Mouse (Mus musculus) hindbrain, embryonic 10.5 days (tissue): ENCODE results near the gene Tcf15. TPM values are rescaled to one million over a fixed set of nuclear protein-coding genes. Genes with fewer than 3 reads are reported as not detected.

Source experiments
- DNase-seq: peaks from one replicate; pipeline ENCODE4 v3.0.0-alpha.2; 2017; ENCODE audit warnings: low spot score
- H3K27ac ChIP-seq: fragments of 300-500 bp; sonication (generic); 2 replicates; pipeline ENCODE4 v1.5.1; 2016; ENCODE audit warnings: mild to moderate bottlenecking, moderate library complexity
- H3K27me3 ChIP-seq: fragments of 300-500 bp; sonication (generic); 2 replicates; pipeline ENCODE4 v1.6.1; 2016; ENCODE audit warnings: mild to moderate bottlenecking; ENCODE audit not compliant: poor library complexity, insufficient read depth, severe bottlenecking
- H3K36me3 ChIP-seq: fragments of 300-500 bp; sonication (generic); 2 replicates; pipeline ENCODE4 v1.6.1; 2016; ENCODE audit warnings: mild to moderate bottlenecking, moderate library complexity
- H3K4me1 ChIP-seq: fragments of 300-500 bp; sonication (generic); replicated peaks from 2 replicates; pipeline ENCODE4 v1.6.1; 2016; ENCODE audit warnings: mild to moderate bottlenecking
- H3K4me3 ChIP-seq: fragments of 300-500 bp; sonication (generic); 2 replicates; pipeline ENCODE4 v1.5.1; 2016; ENCODE audit warnings: mild to moderate bottlenecking, moderate library complexity
- H3K9me3 ChIP-seq: fragments of 300-500 bp; sonication (generic); 2 replicates; pipeline ENCODE4 v1.6.1; 2016; ENCODE audit warnings: mild to moderate bottlenecking, moderate library complexity
- WGBS: fragments of 180-500 bp; shearing (Covaris S2); methylation state at CpG from one replicate; pipeline ENCODE4 v1.1.7; 2016; 5-methylcytosine and 5-hydroxymethylcytosine counted together
- polyA plus RNA-seq: library from polyadenylated mRNA; unstranded; fragments of >200 nt; fragmentation: Nextera tagmentation; extraction: Ambion mirVana; gene quantifications from 2 replicates; pipeline ENCODE4 v1.2.1, GENCODE M21; 2016

The Tcf15 gene
- polyA plus RNA-seq, 1 experiment from 2014 or later, result 7.6 TPM

- no peak overlapping the region for H3K4me3 ChIP-seq
- no peak for DNase-seq
- no peaks in the 10 kb centered on the region for H3K36me3 ChIP-seq
- H3K27ac ChIP-seq, result no peak overlapping the region
- no peaks in the 10 kb centered on the region for H3K9me3 ChIP-seq
- peaks cover 15% of the 10 kb centered on the region; the same call in 1 of the 2 replicates for H3K27me3 ChIP-seq
- peaks cover 26% of the 10 kb centered on the region for H3K4me1 ChIP-seq
- WGBS, result 43% methylated on average over 3 of the region's 3 CpGs
Observed at GRCm38 (mm10) chr2:152153361-152153760, 10.0 kb downstream of the Tcf15 start.

- peak overlapping the region; percentile 57 for H3K27ac ChIP-seq
- H3K27me3 ChIP-seq, result peaks cover 3% of the 10 kb centered on the region; the same call in 1 of the 2 replicates
- WGBS, result 56% methylated on average over 7 of the region's 7 CpGs
- no peaks in the 10 kb centered on the region for H3K36me3 ChIP-seq
- no peak for DNase-seq
- no peak overlapping the region for H3K4me3 ChIP-seq
- peaks cover 14% of the 10 kb centered on the region for H3K4me1 ChIP-seq
- 0 out of 2 replicates have a peak, but pooled peaks cover 7% of the 10 kb centered on the region for H3K9me3 ChIP-seq
Observed at GRCm38 (mm10) chr2:152155414-152156208, 12.2 kb downstream of the Tcf15 start.

- no peak for DNase-seq
- H3K9me3 ChIP-seq, result 0 out of 2 replicates have a peak, but pooled peaks cover 7% of the 10 kb centered on the region
- H3K4me3 ChIP-seq, result no peak overlapping the region
- WGBS, result 88% methylated on average over 6 of the region's 6 CpGs
- H3K27me3 ChIP-seq, result no peaks in the 10 kb centered on the region
- peaks cover 14% of the 10 kb centered on the region for H3K4me1 ChIP-seq
- H3K36me3 ChIP-seq, result no peaks in the 10 kb centered on the region
- no peak overlapping the region for H3K27ac ChIP-seq
Observed at GRCm38 (mm10) chr2:152156471-152156870, 13.1 kb downstream of the Tcf15 start.

GRCm38 (mm10) chr2:152159487-152159886 lies 16.1 kb downstream of the Tcf15 start:
- H3K4me1 ChIP-seq, result peaks cover 8% of the 10 kb centered on the region
- no peaks in the 10 kb centered on the region for H3K36me3 ChIP-seq
- H3K9me3 ChIP-seq, result 0 out of 2 replicates have a peak, but pooled peaks cover 7% of the 10 kb centered on the region
- H3K27me3 ChIP-seq, result no peaks in the 10 kb centered on the region
- WGBS, result 89% methylated on average over 1 of the region's 1 CpGs
- no peak overlapping the region for H3K4me3 ChIP-seq
- no peak for DNase-seq
- H3K27ac ChIP-seq, result no peak overlapping the region

GRCm38 (mm10) chr2:152166257-152166656 lies 22.9 kb downstream of the Tcf15 start:
- Histone ChIP-seq H3K36me3 (no peaks in the 10 kb centered on the region), H3K27ac (no peak overlapping the region), H3K4me3 (no peak overlapping the region), H3K27me3 (no peaks in the 10 kb centered on the region), H3K4me1 (peaks cover 15% of the 10 kb centered on the region), H3K9me3 (no peaks in the 10 kb centered on the region)
- DNase-seq, result no peak
- 86% methylated on average over 6 of the region's 6 CpGs for WGBS

GRCm38 (mm10) chr2:152167851-152168290 lies 24.5 kb downstream of the Tcf15 start:
- Histone ChIP-seq H3K4me1 (peaks cover 15% of the 10 kb centered on the region), H3K27ac (no peak overlapping the region), H3K27me3 (no peaks in the 10 kb centered on the region), H3K9me3 (no peaks in the 10 kb centered on the region), H3K4me3 (no peak overlapping the region), H3K36me3 (no peaks in the 10 kb centered on the region)
- 28% methylated on average over 8 of the region's 8 CpGs for WGBS
- DNase-seq, result peak; percentile 70

GRCm38 (mm10) chr2:152169377-152169776 lies 26.0 kb downstream of the Tcf15 start:
- DNase-seq, result no peak
- Histone ChIP-seq H3K4me1 (peaks cover 15% of the 10 kb centered on the region), H3K9me3 (no peaks in the 10 kb centered on the region), H3K27ac (no peak overlapping the region), H3K4me3 (no peak overlapping the region), H3K36me3 (no peaks in the 10 kb centered on the region), H3K27me3 (no peaks in the 10 kb centered on the region)
- WGBS, result 92% methylated on average over 1 of the region's 1 CpGs

GRCm38 (mm10) chr2:152174861-152175260 lies 31.5 kb downstream of the Tcf15 start:
- no peaks in the 10 kb centered on the region for H3K9me3 ChIP-seq
- no peak for DNase-seq
- peaks cover 12% of the 10 kb centered on the region for H3K4me1 ChIP-seq
- H3K4me3 ChIP-seq, result no peak overlapping the region
- no peaks in the 10 kb centered on the region for H3K36me3 ChIP-seq
- H3K27me3 ChIP-seq, result peaks cover 24% of the 10 kb centered on the region
- H3K27ac ChIP-seq, result no peak overlapping the region
- WGBS, result 90% methylated on average over 3 of the region's 3 CpGs

- H3K4me3 ChIP-seq, result no peak overlapping the region
- H3K27ac ChIP-seq, result no peak overlapping the region
- H3K36me3 ChIP-seq, result no peaks in the 10 kb centered on the region
- 81% methylated on average over 6 of the region's 6 CpGs for WGBS
- H3K9me3 ChIP-seq, result no peaks in the 10 kb centered on the region
- peaks cover 20% of the 10 kb centered on the region for H3K4me1 ChIP-seq
- no peak for DNase-seq
- H3K27me3 ChIP-seq, result peaks cover 24% of the 10 kb centered on the region
Observed at GRCm38 (mm10) chr2:152176659-152177058, 33.3 kb downstream of the Tcf15 start.

- peaks cover 20% of the 10 kb centered on the region for H3K4me1 ChIP-seq
- peak; percentile 30 for DNase-seq
- H3K9me3 ChIP-seq, result no peaks in the 10 kb centered on the region
- peaks cover 24% of the 10 kb centered on the region for H3K27me3 ChIP-seq
- 10% methylated on average over 24 of the region's 24 CpGs for WGBS
- H3K4me3 ChIP-seq, result peak overlapping the region; percentile 27
- H3K27ac ChIP-seq, result peak overlapping the region; percentile 66
- no peaks in the 10 kb centered on the region for H3K36me3 ChIP-seq
Observed at GRCm38 (mm10) chr2:152177162-152177805, 33.9 kb downstream of the Tcf15 start.

GRCm38 (mm10) chr2:152177806-152178170 lies 34.4 kb downstream of the Tcf15 start:
- Histone ChIP-seq H3K27ac (no peak overlapping the region), H3K9me3 (no peaks in the 10 kb centered on the region), H3K4me3 (no peak overlapping the region), H3K4me1 (peaks cover 20% of the 10 kb centered on the region), H3K36me3 (no peaks in the 10 kb centered on the region), H3K27me3 (peaks cover 24% of the 10 kb centered on the region)
- no peak for DNase-seq
- 73% methylated on average over 6 of the region's 6 CpGs for WGBS

- H3K27ac ChIP-seq, result no peak overlapping the region
- no peak for DNase-seq
- peaks cover 24% of the 10 kb centered on the region for H3K27me3 ChIP-seq
- WGBS, result 89% methylated on average over 3 of the region's 3 CpGs
- no peaks in the 10 kb centered on the region for H3K9me3 ChIP-seq
- H3K4me1 ChIP-seq, result peaks cover 20% of the 10 kb centered on the region
- H3K36me3 ChIP-seq, result no peaks in the 10 kb centered on the region
- H3K4me3 ChIP-seq, result no peak overlapping the region
Observed at GRCm38 (mm10) chr2:152178345-152178744, 35.0 kb downstream of the Tcf15 start.

- peaks cover 20% of the 10 kb centered on the region for H3K4me1 ChIP-seq
- H3K27ac ChIP-seq, result no peak overlapping the region
- no peaks in the 10 kb centered on the region for H3K36me3 ChIP-seq
- H3K4me3 ChIP-seq, result no peak overlapping the region
- H3K27me3 ChIP-seq, result peaks cover 24% of the 10 kb centered on the region
- H3K9me3 ChIP-seq, result no peaks in the 10 kb centered on the region
- DNase-seq, result no peak
- WGBS, result 92% methylated on average over 2 of the region's 2 CpGs
Observed at GRCm38 (mm10) chr2:152179301-152179700, 35.9 kb downstream of the Tcf15 start.
